Mouse (Mus musculus): Measurements from ENCODE around the gene Tgm2. TPM values are rescaled to one million over a fixed set of nuclear protein-coding genes. Genes with fewer than 3 reads are reported as not detected.

Tgm2 gene
- total RNA-seq, 2 experiments from 2014 or later, result 7.4 to 9.8 TPM

- DNase-seq (ENCODE audit: low spot score in 2 of 2), result no peak
- intact Hi-C loops (cut with DNase I), result no loop called here
Observed at GRCm38 (mm10) chr2:158169351-158169750, 23.1 kb upstream of the Tgm2 start.

- intact Hi-C loops (cut with DNase I), result no loop called here
- no peak for DNase-seq (ENCODE audit: low spot score in 2 of 2)
Observed at GRCm38 (mm10) chr2:158168741-158169211, 22.5 kb upstream of the Tgm2 start.

GRCm38 (mm10) chr2:158167496-158168205 is 21.4 kb upstream of the Tgm2 start:
- intact Hi-C loops (cut with DNase I), result no loop called here
- DNase-seq (ENCODE audit: low spot score in 2 of 2), result peak in 1 of 2 experiments; percentile 37

- peak in 1 of 2 experiments; percentile 36 for DNase-seq (ENCODE audit: low spot score in 2 of 2)
- intact Hi-C loops (cut with DNase I), result no loop called here
Observed at GRCm38 (mm10) chr2:158166628-158167027, 20.4 kb upstream of the Tgm2 start.

GRCm38 (mm10) chr2:158165776-158166175 is 19.5 kb upstream of the Tgm2 start:
- intact Hi-C loops (cut with DNase I), result no loop called here
- no peak for DNase-seq (ENCODE audit: low spot score in 2 of 2)

GRCm38 (mm10) chr2:158163034-158163433 is 16.8 kb upstream of the Tgm2 start:
- DNase-seq (ENCODE audit: low spot score in 2 of 2), result no peak
- intact Hi-C loops (cut with DNase I), result no loop called here

GRCm38 (mm10) chr2:158161761-158162160 is 15.5 kb upstream of the Tgm2 start:
- DNase-seq (ENCODE audit: low spot score in 2 of 2), result no peak
- intact Hi-C loops (cut with DNase I), result no loop called here

GRCm38 (mm10) chr2:158159376-158160235 is 13.4 kb upstream of the Tgm2 start:
- no peak for DNase-seq (ENCODE audit: low spot score in 2 of 2)
- intact Hi-C loops (cut with DNase I), result no loop called here

- intact Hi-C loops (cut with DNase I), result no loop called here
Observed at GRCm38 (mm10) chr2:158157654-158158053, 11.4 kb upstream of the Tgm2 start.

GRCm38 (mm10) chr2:158156487-158156886 is 10.3 kb upstream of the Tgm2 start:
- intact Hi-C loops (cut with DNase I), result no loop called here
- no peak for DNase-seq (ENCODE audit: low spot score in 2 of 2)

More at GRCm38 (mm10) chr2:158157654-158158053, 11.4 kb upstream of the Tgm2 start:
- DNase-seq (ENCODE audit: low spot score in 2 of 2), result no peak

- intact Hi-C loops (cut with DNase I), result no loop called here
- DNase-seq (ENCODE audit: low spot score in 2 of 2), result no peak
Observed at GRCm38 (mm10) chr2:158155615-158156014, 9.4 kb upstream of the Tgm2 start.

- DNase-seq (ENCODE audit: low spot score in 2 of 2), result no peak
- intact Hi-C loops (cut with DNase I), result no loop called here
Observed at GRCm38 (mm10) chr2:158155101-158155500, 8.9 kb upstream of the Tgm2 start.

GRCm38 (mm10) chr2:158154641-158155040 is 8.4 kb upstream of the Tgm2 start:
- intact Hi-C loops (cut with DNase I), result no loop called here
- DNase-seq (ENCODE audit: low spot score in 2 of 2), result no peak

GRCm38 (mm10) chr2:158153728-158154343 is 7.6 kb upstream of the Tgm2 start:
- DNase-seq (ENCODE audit: low spot score in 2 of 2), result no peak
- intact Hi-C loops (cut with DNase I), result no loop called here

GRCm38 (mm10) chr2:158152685-158153309 is 6.6 kb upstream of the Tgm2 start:
- intact Hi-C loops (cut with DNase I), result no loop called here
- no peak for DNase-seq (ENCODE audit: low spot score in 2 of 2)

GRCm38 (mm10) chr2:158151077-158151476 is 4.8 kb upstream of the Tgm2 start:
- no peak for DNase-seq (ENCODE audit: low spot score in 2 of 2)
- intact Hi-C loops (cut with DNase I), result no loop called here

- intact Hi-C loops (cut with DNase I), result loop anchor here (1.0 kb wide), 1 partner anchor 40 kb away; no protein-coding TSS in a partner anchor
- no peak for DNase-seq (ENCODE audit: low spot score in 2 of 2)
Observed at GRCm38 (mm10) chr2:158146971-158147370, 735 bp upstream of the Tgm2 start.

GRCm38 (mm10) chr2:158145528-158146065 is 639 bp downstream of the Tgm2 start:
- DNase-seq (ENCODE audit: low spot score in 2 of 2), result no peak
- intact Hi-C loops (cut with DNase I), result loop anchor here (1.0 kb wide), 1 partner anchor 38 kb away; no protein-coding TSS in a partner anchor

- intact Hi-C loops (cut with DNase I), result no loop called here
- no peak for DNase-seq (ENCODE audit: low spot score in 2 of 2)
Observed at GRCm38 (mm10) chr2:158144750-158145527, 1.3 kb downstream of the Tgm2 start.

Measured in left cerebral cortex, postnatal 25 days (tissue).